Mouse (Mus musculus) kidney, postnatal 10 days (tissue): ENCODE results near the gene Psmg4.

ENCODE experiments used
- DNase-seq: peaks from one replicate; pipeline ENCODE4 v3.0.0; 2021; ENCODE audit warnings: mixed read lengths

The Psmg4 gene

DNA sequence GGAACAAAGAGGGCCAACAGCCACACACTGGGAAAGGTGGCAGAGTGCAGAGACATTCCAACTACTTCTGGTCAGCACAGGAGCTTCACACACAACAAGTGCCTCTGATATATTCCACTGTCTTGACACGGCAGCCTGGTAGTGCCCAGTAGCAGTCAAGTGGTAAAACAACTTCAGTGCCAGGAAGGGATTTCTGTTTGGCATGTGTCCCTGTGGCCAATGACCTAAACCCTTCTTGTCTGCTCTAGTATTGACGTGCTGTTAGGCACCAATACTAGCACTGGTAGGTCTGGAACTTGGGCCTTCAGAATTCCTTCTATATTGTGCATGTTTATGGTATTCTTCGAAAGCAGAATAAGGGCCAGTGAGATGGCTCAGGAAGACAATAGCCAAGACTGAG lies 42.5 kb downstream of the Psmg4 start:
- DNase-seq = no peak

DNA sequence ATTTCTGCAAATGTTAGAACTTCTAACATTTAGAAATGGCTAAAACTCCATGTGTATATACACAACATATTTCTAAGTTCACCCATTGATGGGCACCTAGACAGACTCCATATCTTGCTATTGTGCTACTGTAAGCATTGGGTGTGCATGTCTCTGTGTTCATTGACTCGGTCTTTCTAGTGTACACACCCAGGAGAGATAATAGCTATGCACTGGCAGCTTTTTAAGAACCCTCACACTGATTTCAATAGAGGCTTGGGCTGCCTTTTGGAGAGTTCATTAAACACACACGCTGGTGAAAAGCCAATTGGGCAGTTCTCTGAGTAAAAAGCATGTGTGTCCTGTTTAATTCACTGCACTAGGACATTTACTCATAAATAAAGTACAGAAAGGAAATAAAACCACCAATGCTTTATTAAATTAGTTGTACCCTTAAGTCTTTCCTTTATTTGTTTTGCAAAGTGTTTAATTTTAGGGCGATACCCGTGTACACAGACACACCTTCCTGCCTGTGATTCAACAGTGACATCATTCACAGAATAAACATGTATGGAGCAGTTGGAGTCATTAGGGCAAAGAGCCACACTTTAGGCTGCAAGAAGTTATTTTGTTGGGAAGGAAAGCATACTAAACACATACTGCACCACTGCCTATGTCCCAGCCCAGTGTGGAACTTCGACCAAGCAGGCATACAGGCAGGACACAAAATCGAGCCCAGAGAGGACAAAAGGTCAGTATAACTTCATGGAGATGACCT lies 45.1 kb downstream of the Psmg4 start:
- no peak for DNase-seq

DNA sequence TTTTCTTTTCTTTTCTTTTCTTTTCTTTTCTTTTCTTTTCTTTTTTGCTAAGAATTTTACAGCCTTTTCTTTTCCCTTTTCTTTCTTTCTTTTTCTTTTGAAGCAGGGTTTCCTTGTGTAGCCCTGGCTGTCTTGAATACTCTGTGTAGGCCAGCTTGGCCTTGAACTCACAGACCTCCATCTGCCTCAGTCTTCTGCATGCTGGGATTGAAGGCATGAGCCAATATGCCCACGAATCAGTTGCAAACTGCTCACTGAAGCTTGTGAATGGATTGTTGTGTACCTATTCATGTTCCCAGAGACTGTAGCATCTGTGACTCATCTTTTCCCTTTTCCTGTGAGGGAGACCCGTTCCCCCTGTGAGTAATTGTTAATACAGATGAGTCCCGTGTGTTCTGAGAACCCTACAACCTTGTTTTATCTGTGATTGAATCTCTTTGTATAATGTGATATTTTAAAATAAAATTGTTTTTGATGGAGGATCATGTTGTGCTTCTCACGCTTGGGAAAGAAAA lies 48.6 kb downstream of the Psmg4 start:
- DNase-seq = no peak

DNA sequence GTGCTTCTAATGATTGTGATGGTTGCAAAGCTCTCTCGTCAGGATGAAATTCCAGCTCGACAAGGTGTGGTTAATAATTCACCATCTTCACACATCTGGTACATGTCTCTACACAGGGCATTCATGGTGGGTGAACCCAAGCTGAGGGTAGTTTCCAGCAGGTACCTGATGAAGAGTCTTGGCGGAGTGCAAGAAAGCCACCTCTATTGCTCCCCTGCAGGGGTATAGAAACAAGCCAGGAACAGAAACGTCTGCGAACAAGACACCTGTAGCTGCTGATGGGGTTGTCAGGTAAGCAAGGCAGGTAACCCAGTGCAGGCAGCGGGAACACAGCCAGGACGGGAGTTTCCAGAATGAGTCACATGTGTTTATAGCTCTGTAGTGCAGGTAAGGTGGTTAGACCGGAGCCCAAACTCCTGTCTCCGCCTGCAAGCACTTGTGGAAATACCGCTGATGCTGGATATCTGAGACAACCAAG lies 50.0 kb downstream of the Psmg4 start:
- DNase-seq = peak; percentile 68

DNA sequence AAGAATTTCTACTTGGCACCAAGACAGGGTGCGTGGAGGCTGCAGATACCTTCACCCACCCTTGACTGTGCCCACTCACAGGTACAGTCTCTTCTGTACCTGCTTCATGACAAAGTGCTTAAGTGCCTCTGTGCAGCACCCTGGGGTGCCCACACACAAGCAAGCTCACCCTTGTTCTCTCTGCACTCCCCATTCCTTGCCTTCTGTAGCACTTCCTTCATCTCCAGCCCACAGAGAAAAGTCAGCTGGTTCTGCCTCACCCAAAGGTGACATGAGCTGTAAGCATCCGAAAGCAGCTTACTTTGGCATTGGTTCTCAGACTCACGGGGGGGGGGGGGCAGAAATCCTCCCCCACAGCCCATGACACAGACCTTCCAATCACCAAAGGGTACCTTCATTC lies 52.1 kb downstream of the Psmg4 start:
- no peak for DNase-seq

DNA sequence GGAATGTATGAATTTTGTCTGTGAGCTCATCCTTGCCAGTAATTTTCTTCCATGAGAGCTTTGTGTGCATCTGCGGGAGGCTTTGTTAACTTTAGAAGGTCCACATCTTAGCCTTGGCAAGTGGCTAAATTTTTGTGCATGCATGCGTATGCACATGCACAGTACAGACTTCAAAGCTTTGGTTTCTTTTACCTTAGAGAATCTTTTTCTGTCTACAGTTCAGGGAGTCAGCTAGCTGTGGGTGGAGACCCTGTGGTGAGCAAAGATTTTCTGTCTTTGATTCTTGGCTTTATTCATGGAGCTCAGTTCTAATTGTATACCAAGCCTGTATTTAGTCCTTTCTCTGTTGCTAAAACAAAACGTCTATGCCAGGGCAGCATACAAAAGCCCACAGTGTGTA lies 56.0 kb downstream of the Psmg4 start:
- DNase-seq = no peak

DNA sequence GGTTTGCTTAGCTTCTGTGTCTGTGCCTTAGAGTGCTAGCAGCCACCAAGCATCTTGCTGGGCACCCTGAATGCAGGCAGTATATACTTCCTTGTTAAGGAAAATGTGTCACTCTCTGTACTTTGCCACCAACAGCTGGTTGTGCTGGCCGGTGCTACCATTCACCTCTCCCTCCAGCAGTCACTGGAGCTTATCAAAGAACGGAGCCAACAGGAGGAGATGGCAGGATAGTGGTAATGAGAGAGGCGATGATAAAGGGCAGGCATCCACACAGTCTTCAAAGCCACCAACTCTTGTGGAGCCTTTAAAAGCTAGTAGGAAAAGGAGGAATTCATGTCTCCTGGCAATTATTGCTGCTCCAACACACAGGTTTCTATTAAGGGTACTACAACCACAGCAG lies 57.0 kb downstream of the Psmg4 start:
- no peak for DNase-seq

DNA sequence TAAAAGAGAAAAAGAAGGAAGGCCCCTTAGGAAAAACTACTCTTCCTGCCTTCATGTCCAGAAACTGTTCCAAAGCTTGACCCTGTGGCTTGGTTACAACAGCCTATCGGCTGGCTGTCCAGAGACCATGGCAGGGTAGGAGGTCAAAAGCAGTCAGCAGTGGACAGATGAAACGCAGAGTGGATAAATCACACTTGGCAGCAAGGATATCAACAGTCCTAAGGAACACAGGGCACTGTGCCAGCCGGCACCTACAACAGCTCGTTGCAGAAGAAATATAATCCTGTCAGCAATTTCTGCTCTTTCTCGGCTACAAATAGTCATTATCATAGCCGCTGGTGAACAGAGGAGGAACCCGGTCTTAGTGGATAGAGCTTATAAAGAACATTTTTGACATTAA lies 60.2 kb downstream of the Psmg4 start:
- DNase-seq = peak; percentile 78

DNA sequence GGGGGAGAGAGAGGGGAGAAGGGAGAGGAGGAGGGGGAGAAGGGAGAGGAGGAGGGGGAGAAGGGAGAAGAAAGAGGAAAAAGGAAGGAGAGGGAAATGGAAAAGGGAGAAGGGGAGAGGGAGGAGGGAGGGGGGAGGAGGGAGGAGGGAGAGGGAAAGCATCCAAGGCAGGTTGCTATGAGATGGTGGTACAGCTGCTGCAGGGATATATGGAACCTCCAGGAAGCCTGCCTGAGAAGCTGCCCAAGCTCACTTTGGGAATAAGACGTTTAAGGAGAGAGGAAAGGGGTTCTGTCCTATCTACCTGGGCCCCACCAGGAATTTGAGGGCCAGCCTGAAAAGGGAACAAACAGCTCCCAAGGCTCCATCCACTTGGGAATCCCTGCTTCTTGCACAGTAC lies 64.2 kb downstream of the Psmg4 start:
- no peak for DNase-seq
